Mouse (Mus musculus): ENCODE results near the gene Dbt.

GRCm38 (mm10) chr3:116483271-116483670 is 29.6 kb upstream of the Dbt start:
- TF ChIP-seq EP300 (IDR thresholded peaks at IDR 0.05; ENCODE audit: insufficient read depth, low read depth, low read length) (no peak), POLR2A (IDR thresholded peaks at IDR 0.05; ENCODE audit: insufficient read depth, low read length) (no peak), CTCF (IDR thresholded peaks at IDR 0.05; ENCODE audit: low read depth, low read length) (no peak)

Data from ES-Bruce4 (cell line).